Mouse (Mus musculus): ENCODE data around the gene Nectin2. TPM values are rescaled to one million over a fixed set of nuclear protein-coding genes. Genes with fewer than 3 reads are reported as not detected.
"Not testable (repeated sequence)": the region's sequence is repeated elsewhere in the genome, so short reads cannot be mapped to it uniquely, and the experiment has no call there.

Nectin2 gene
- polyA plus RNA-seq, 1 experiment from 2014 or later: 138 TPM

DNA sequence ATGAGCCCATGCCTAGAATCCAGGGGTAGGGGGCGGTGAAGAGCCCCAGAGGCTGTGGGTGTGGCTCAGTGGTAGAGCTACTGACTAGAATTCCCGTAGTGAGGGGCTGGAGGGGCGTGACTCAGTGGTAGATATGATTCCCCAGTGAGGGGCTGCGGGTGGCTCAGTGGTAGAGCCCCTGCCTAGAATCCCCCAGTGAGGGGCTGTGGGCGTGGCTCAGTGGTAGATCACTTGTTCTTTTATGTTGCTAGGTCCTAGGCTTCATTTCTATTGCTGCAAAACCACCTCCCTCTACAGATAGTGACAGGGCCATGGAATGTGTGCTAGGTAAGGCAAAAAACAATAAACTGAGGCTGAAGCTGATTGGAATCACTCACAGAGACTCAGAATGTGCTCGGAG lies 54.4 kb downstream of the Nectin2 start:
- DNase-seq (ENCODE audit: low spot score): no peak
- Histone ChIP-seq H3K4me3 (no peak overlapping the region), H3K4me1 (peaks cover 70% of the 10 kb centered on the region)

GRCm38 (mm10) chr7:19695213-19695594 lies 55.1 kb downstream of the Nectin2 start:
- peak overlapping the region; percentile 84 for H3K27ac ChIP-seq
- DNase-seq (ENCODE audit: low spot score): no peak
- no peaks in the 10 kb centered on the region for H3K27me3 ChIP-seq (ENCODE audit: insufficient read depth, poor library complexity, severe bottlenecking)
- H3K4me1 ChIP-seq: peaks cover 64% of the 10 kb centered on the region
- 4% methylated on average over 8 of the region's 8 CpGs for WGBS
- no peaks in the 10 kb centered on the region for H3K9me3 ChIP-seq
- 0 out of 2 replicates have a peak overlapping the region, but pooled peaks have one; percentile 1 for H3K4me3 ChIP-seq
- peaks cover 18% of the 10 kb centered on the region for H3K36me3 ChIP-seq

More for the DNA sequence above, 54.4 kb downstream of the Nectin2 start:
- Histone ChIP-seq H3K9me3 (no peaks in the 10 kb centered on the region), H3K36me3 (peaks cover 18% of the 10 kb centered on the region), H3K27me3 (ENCODE audit: insufficient read depth, poor library complexity, severe bottlenecking) (no peaks in the 10 kb centered on the region), H3K27ac (0 out of 2 replicates have a peak overlapping the region, but pooled peaks have one; percentile 84)
- 64% methylated on average over 6 of the region's 6 CpGs for WGBS

DNA sequence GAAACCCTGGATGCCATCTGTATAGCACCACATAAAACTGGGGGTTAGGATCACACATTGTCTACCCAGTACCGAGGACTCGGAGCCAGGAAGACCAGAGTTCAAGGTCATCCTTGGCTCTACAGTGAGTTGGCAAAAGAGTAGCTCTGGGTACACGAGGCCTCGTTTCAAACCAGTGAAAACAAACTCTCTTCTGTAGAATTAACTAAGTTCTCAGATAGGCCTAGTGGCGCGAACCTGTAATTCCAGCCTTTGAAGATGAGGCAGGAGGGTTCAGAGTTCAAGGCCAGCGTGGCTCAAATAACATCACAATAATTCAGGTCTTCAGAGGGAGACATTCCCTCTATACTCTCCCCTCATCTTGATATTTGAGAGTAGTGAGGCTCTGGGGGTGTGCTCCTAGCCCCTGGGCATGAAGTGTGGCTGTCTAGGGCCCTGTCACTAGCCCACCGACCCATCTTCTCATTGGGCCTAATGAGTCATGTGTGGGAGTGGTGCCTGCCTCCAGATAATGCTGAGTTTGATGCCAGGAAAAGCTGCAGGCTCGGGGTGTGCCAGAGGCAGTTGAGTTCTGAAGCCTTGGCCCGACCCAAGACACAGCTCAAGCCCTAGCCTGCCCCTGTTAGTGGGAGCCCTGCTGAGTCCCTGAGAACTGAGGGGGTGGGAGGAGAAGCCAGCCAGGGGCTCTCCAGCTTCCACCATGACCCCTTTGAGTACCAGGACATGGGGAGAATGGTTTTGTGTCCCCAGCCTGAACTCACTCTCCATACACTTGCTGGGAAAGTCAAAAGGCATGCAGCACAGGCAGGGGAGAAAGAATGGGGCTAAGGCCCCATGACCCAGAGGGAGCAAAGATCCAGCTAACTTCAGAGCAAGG lies 55.7 kb downstream of the Nectin2 start:
- DNase-seq (ENCODE audit: low spot score): no peak
- Histone ChIP-seq H3K9me3 (no peaks in the 10 kb centered on the region), H3K27ac (peak overlapping the region; percentile 84), H3K36me3 (peaks cover 18% of the 10 kb centered on the region), H3K4me3 (0 out of 2 replicates have a peak overlapping the region, but pooled peaks have one; percentile 1), H3K4me1 (peaks cover 61% of the 10 kb centered on the region), H3K27me3 (ENCODE audit: insufficient read depth, poor library complexity, severe bottlenecking) (no peaks in the 10 kb centered on the region)
- 68% methylated on average over 10 of the region's 10 CpGs for WGBS

DNA sequence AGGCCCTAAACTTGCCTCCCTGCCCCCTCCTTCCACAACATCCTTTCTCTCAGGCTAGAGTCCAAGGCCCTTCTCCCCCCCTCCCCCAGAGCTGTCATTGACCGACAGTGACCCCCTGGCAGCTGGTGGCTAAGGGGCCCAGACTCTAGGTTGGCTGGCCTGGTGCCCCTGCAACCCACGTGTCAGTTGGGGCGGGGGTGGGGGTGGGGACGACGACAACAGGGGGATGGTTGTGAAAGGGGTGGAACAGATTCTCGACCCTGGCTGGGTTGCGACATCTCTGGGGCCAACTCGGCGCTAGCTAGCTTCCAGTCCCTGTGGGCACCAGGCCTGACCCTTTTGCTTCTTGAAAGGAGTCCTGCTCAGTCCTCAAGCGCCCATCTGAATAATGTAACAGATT lies 56.9 kb downstream of the Nectin2 start:
- WGBS: 15% methylated on average over 10 of the region's 10 CpGs
- peaks cover 51% of the 10 kb centered on the region for H3K4me1 ChIP-seq

GRCm38 (mm10) chr7:19691873-19692865 lies 58.1 kb downstream of the Nectin2 start, which contains the start of gene Apoc1:
Gene Apoc1 (minus strand): TSS chr7:19692660.
- peak within 1 kb of the TSS; percentile 32 for H3K4me3 ChIP-seq
- no peaks in the 10 kb centered on the region for H3K27me3 ChIP-seq (ENCODE audit: insufficient read depth, poor library complexity, severe bottlenecking)
- H3K27ac ChIP-seq: peak within 1 kb of the TSS; percentile 78
- peaks cover 48% of the 10 kb centered on the region for H3K4me1 ChIP-seq
- DNase-seq (ENCODE audit: low spot score): no peak
- WGBS: 41% methylated on average over 28 of the region's 28 CpGs
- H3K9me3 ChIP-seq: no peaks in the 10 kb centered on the region
- H3K36me3 ChIP-seq: peaks cover 15% of the 10 kb centered on the region

More for the DNA sequence above, 56.9 kb downstream of the Nectin2 start:
- Histone ChIP-seq H3K4me3 (peak overlapping the region; percentile 27), H3K27me3 (ENCODE audit: insufficient read depth, poor library complexity, severe bottlenecking) (no peaks in the 10 kb centered on the region), H3K36me3 (peaks cover 18% of the 10 kb centered on the region), H3K27ac (peak overlapping the region; percentile 78), H3K9me3 (no peaks in the 10 kb centered on the region)
- DNase-seq (ENCODE audit: low spot score): no peak

- Histone ChIP-seq H3K27ac (peak overlapping the region; percentile 72), H3K9me3 (no peaks in the 10 kb centered on the region), H3K36me3 (peaks cover 7% of the 10 kb centered on the region), H3K27me3 (ENCODE audit: insufficient read depth, poor library complexity, severe bottlenecking) (no peaks in the 10 kb centered on the region), H3K4me1 (peaks cover 54% of the 10 kb centered on the region), H3K4me3 (peak overlapping the region; percentile 32)
- 65% methylated on average over 6 of the region's 6 CpGs for WGBS
- no peak for DNase-seq (ENCODE audit: low spot score)
Observed at GRCm38 (mm10) chr7:19691434-19691833, 58.8 kb downstream of the Nectin2 start.

DNA sequence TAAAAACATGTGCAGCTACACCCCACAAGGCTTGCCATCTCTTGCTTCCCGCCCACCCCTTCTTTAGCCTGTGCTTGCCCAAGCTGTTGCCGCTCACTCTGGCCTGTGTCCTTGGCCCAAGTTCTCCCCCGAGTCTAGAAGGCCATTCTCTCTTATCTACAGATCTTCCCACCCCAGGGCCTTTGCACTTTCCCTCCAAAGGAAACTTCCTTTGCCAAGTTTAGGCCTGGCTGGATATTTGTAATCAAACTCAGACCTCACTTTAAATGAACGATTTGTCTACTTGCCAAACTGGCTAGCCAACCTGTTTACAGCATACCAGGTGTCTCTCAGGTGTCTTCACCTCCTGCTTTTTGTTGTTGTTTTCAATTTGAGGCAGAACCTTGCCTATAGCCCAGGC lies 59.4 kb downstream of the Nectin2 start:
- 79% methylated on average over 4 of the region's 4 CpGs for WGBS
- no peak overlapping the region for H3K27ac ChIP-seq
- DNase-seq (ENCODE audit: low spot score): no peak
- no peaks in the 10 kb centered on the region for H3K9me3 ChIP-seq
- H3K27me3 ChIP-seq (ENCODE audit: insufficient read depth, poor library complexity, severe bottlenecking): no peaks in the 10 kb centered on the region
- H3K36me3 ChIP-seq: 0 out of 2 replicates have a peak, but pooled peaks cover 1% of the 10 kb centered on the region
- peaks cover 53% of the 10 kb centered on the region for H3K4me1 ChIP-seq
- no peak overlapping the region for H3K4me3 ChIP-seq

DNA sequence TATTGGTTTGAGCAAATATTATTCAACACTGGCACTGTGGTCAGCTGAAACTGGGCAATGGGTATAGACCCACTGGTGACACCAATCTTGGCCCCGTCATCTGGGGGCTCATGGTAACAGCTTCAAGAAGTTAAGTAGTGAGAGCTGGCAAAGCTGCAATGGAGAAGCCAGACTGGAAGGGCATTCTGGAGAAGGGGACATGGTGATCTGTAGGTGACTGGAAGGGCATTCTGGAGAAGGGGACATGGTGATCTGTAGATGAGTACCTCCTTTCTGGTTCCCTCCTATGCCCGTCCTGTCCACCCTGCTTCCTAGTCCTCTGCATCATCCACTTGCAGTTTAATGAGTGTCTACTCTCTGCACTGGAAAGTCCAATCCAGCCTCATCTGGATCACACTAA lies 61.7 kb downstream of the Nectin2 start:
- no peak for DNase-seq (ENCODE audit: low spot score)
- H3K9me3 ChIP-seq: no peaks in the 10 kb centered on the region
- 97% methylated on average over 2 of the region's 2 CpGs for WGBS
- H3K27ac ChIP-seq: no peak overlapping the region
- no peaks in the 10 kb centered on the region for H3K27me3 ChIP-seq (ENCODE audit: insufficient read depth, poor library complexity, severe bottlenecking)
- no peaks in the 10 kb centered on the region for H3K36me3 ChIP-seq
- H3K4me1 ChIP-seq: peaks cover 32% of the 10 kb centered on the region
- H3K4me3 ChIP-seq: no peak overlapping the region

DNA sequence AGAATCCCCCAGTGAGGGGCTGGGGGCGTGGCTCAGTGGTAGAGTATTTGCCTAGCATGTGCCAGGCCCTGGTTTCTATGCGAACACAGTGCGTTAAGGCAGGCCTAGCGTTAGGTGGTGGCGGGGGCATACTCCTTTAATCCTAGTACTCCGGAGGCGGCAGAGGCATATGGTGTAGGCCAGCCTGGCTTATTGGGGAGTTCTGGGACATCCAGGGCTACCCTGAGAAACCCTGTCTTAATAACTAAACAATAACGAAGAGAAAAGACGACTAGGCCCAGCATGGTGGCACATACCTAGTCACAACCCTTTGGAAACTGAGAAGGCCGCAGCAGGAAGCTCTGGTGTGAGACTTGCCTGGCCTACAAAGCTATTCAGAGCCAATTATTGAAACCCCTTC lies 62.2 kb downstream of the Nectin2 start:
- peaks cover 27% of the 10 kb centered on the region for H3K4me1 ChIP-seq
- H3K9me3 ChIP-seq: no peaks in the 10 kb centered on the region
- H3K27ac ChIP-seq: no peak overlapping the region
- H3K27me3 ChIP-seq (ENCODE audit: insufficient read depth, poor library complexity, severe bottlenecking): no peaks in the 10 kb centered on the region
- no peak for DNase-seq (ENCODE audit: low spot score)
- 91% methylated on average over 10 of the region's 10 CpGs for WGBS
- H3K4me3 ChIP-seq: no peak overlapping the region
- no peaks in the 10 kb centered on the region for H3K36me3 ChIP-seq

- not testable (repeated sequence) for H3K27me3 ChIP-seq (ENCODE audit: insufficient read depth, poor library complexity, severe bottlenecking); H3K4me3 ChIP-seq; H3K36me3 ChIP-seq; DNase-seq (ENCODE audit: low spot score); H3K9me3 ChIP-seq
- WGBS: 47% methylated on average over 8 of the region's 8 CpGs
- H3K4me1 ChIP-seq: peaks cover 19% of the 10 kb centered on the region
- H3K27ac ChIP-seq: peak overlapping the region; percentile 36; the same call in 1 of the 2 replicates
Observed at GRCm38 (mm10) chr7:19686927-19687583, 63.2 kb downstream of the Nectin2 start.

DNA sequence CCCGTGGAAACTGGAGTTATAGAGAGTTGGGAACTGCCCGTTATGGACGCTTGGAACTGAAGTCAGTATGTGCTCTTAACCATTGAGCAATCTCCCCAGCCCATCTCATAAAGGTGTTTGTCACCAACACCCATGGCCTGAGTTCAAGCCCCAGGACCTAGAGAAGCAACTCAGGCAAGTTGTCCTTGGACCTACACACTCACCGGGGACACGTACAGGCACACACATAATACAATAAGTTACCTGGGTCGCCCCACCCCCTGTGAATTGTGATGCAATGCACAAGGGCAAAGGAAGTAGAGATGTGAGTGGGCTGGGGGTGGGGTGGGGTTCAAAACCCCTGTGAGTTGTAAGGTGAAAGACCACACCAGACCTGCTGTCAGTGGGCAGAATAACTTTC lies 63.8 kb downstream of the Nectin2 start:
- Histone ChIP-seq H3K4me3 (no peak overlapping the region), H3K27ac (peak overlapping the region; percentile 36), H3K4me1 (peaks cover 14% of the 10 kb centered on the region), H3K9me3 (no peaks in the 10 kb centered on the region), H3K36me3 (no peaks in the 10 kb centered on the region), H3K27me3 (ENCODE audit: insufficient read depth, poor library complexity, severe bottlenecking) (no peaks in the 10 kb centered on the region)
- no peak for DNase-seq (ENCODE audit: low spot score)
- WGBS: 86% methylated on average over 6 of the region's 6 CpGs

GRCm38 (mm10) chr7:19685374-19685773 lies 64.9 kb downstream of the Nectin2 start:
- Histone ChIP-seq H3K27me3 (ENCODE audit: insufficient read depth, poor library complexity, severe bottlenecking) (no peaks in the 10 kb centered on the region), H3K27ac (peak overlapping the region; percentile 44; the same call in 1 of the 2 replicates), H3K9me3 (no peaks in the 10 kb centered on the region), H3K4me1 (peaks cover 17% of the 10 kb centered on the region), H3K4me3 (no peak overlapping the region), H3K36me3 (no peaks in the 10 kb centered on the region)
- 61% methylated on average over 4 of the region's 4 CpGs for WGBS
- no peak for DNase-seq (ENCODE audit: low spot score)
